15 mouse cellular contexts compared by ENCODE assay signal in genomic region chr9:71166019-71166705, GRCm38 (mm10). TPM values are rescaled to one million over a fixed set of nuclear protein-coding genes. Genes with fewer than 3 reads are reported as not detected.
DNase-seq lines count a peak whose midpoint lies in the region; ATAC-seq and TF ChIP-seq lines count a peak whose summit lies in the region.
"Had no signal": no experiment of that assay in that cellular context is flagged by ENCODE, and none has a peak within 500 bp of the region (broad histone marks: within the 10 kb centered on the region; RNA-seq: fewer than 3 reads in every experiment).

No protein-coding gene starts in this region.

- TF ChIP-seq CTCF in MEL (IDR thresholded peaks at IDR 0.05 in 2 of 3, conservative IDR thresholded peaks at IDR 0.05 in 1 of 3; ENCODE audit: control insufficient read depth in 1 of 3, insufficient read depth in 1 of 3, low read depth in 2 of 3, low read length in 3 of 3, poor library complexity in 1 of 3, severe bottlenecking in 1 of 3) = no peak
- TF ChIP-seq CTCF in liver, postnatal 0 days (IDR thresholded peaks at IDR 0.05; ENCODE audit: low read depth) = no peak

- no peak overlapping the region for H3K9ac ChIP-seq in heart, embryonic 11.5 days (ENCODE audit: low read depth, low read length)
- peak overlapping the region; percentile 44 for H3K9ac ChIP-seq in MEL (ENCODE audit: control insufficient read depth, low read depth, low read length, poor library complexity, severe bottlenecking)
- H3K9ac ChIP-seq in intestine, embryonic 15.5 days = no peak overlapping the region
- H3K9ac ChIP-seq in liver, postnatal 0 days (replicated peaks) = peak overlapping the region; percentile 54
- no peak overlapping the region for H3K9ac ChIP-seq in hindbrain, embryonic 12.5 days
- H3K9ac ChIP-seq: heart, embryonic 15.5 days; hindbrain, embryonic 13.5 days had no signal

- peaks cover 15% of the 10 kb centered on the region for H3K79me2 ChIP-seq in MEL (ENCODE audit: control insufficient read depth, insufficient read depth, low read length, poor library complexity)

- H3K27ac ChIP-seq in heart, embryonic 11.5 days (ENCODE audit: low read depth, low read length) = no peak overlapping the region
- H3K27ac ChIP-seq in MEL (ENCODE audit: control insufficient read depth, low read depth, low read length) = peak overlapping the region; percentile 95
- no peak overlapping the region for H3K27ac ChIP-seq in intestine, embryonic 15.5 days
- peak overlapping the region; percentile 95 for H3K27ac ChIP-seq in liver, postnatal 0 days (ENCODE audit: low read depth)
- H3K27ac ChIP-seq in hindbrain, embryonic 12.5 days = no peak overlapping the region
- H3K27ac ChIP-seq: heart, embryonic 15.5 days; hindbrain, embryonic 13.5 days had no signal

- peak in 1 of 2 experiments; percentile 51; a peak in 1 of 4 replicates for TF ChIP-seq POLR2A in MEL (IDR thresholded peaks at IDR 0.05; ENCODE audit: control insufficient read depth in 1 of 2, insufficient read depth in 1 of 2, low read depth in 1 of 2, low read length in 2 of 2, poor library complexity in 1 of 2)

- H3K4me2 ChIP-seq in heart, embryonic 11.5 days = no peak overlapping the region
- H3K4me2 ChIP-seq in intestine, embryonic 15.5 days (replicated peaks) = no peak overlapping the region
- peak overlapping the region; percentile 71 for H3K4me2 ChIP-seq in liver, postnatal 0 days (ENCODE audit: low read depth, low read length)
- H3K4me2 ChIP-seq in hindbrain, embryonic 12.5 days (replicated peaks) = no peak overlapping the region
- H3K4me2 ChIP-seq: heart, embryonic 15.5 days; hindbrain, embryonic 13.5 days had no signal

- no peak for TF ChIP-seq RAD21 in MEL (IDR thresholded peaks at IDR 0.05; ENCODE audit: low read depth, low read length)

- WGBS in heart, embryonic 11.5 days (ENCODE audit: insufficient replicate concordance) = 80% methylated on average over 5 of the region's 5 CpGs
- 89% methylated on average over 5 of the region's 5 CpGs for WGBS in intestine, embryonic 15.5 days
- 52% methylated on average over 5 of the region's 5 CpGs for WGBS in liver, postnatal 0 days (ENCODE audit: insufficient replicate concordance)
- WGBS in hindbrain, embryonic 12.5 days = 91% methylated on average over 5 of the region's 5 CpGs

- H3K9me3 ChIP-seq in heart, embryonic 11.5 days (replicated peaks; ENCODE audit: control insufficient read depth, low read length) = no peaks in the 10 kb centered on the region
- H3K9me3 ChIP-seq in MEL (replicated peaks; ENCODE audit: insufficient read depth, low read length) = no peaks in the 10 kb centered on the region
- H3K9me3 ChIP-seq in intestine, embryonic 15.5 days = no peaks in the 10 kb centered on the region
- no peaks in the 10 kb centered on the region for H3K9me3 ChIP-seq in liver, postnatal 0 days (ENCODE audit: low read length)
- H3K9me3 ChIP-seq in hindbrain, embryonic 12.5 days (replicated peaks) = no peaks in the 10 kb centered on the region
- H3K9me3 ChIP-seq: heart, embryonic 15.5 days; hindbrain, embryonic 13.5 days had no signal

- no peaks in the 10 kb centered on the region for H3K4me1 ChIP-seq in heart, embryonic 11.5 days (ENCODE audit: control insufficient read depth, insufficient read depth, low read length)
- H3K4me1 ChIP-seq in MEL (ENCODE audit: control insufficient read depth in 1 of 2, insufficient read depth in 2 of 2, low read length in 2 of 2) = peaks cover 19 to 36% of the 10 kb centered on the region in 2 experiments
- peaks cover 13% of the 10 kb centered on the region; the same call in 1 of the 2 replicates for H3K4me1 ChIP-seq in intestine, embryonic 15.5 days (replicated peaks)
- H3K4me1 ChIP-seq in liver, postnatal 0 days (ENCODE audit: insufficient read depth) = peaks cover 66% of the 10 kb centered on the region
- no peaks in the 10 kb centered on the region for H3K4me1 ChIP-seq in hindbrain, embryonic 12.5 days

- intact Hi-C loops in heart, postnatal 10 days (cut with DNase I) = no loop called here
- intact Hi-C loops in left cerebral cortex, postnatal 10 days (cut with DNase I) = no loop called here

- TF ChIP-seq EP300 in MEL (IDR thresholded peaks at IDR 0.05; ENCODE audit: low read depth in 1 of 2, low read length in 2 of 2) = peak; percentile 98 to 99
- peak; percentile 100 for TF ChIP-seq EP300 in liver, postnatal 0 days (IDR thresholded peaks at IDR 0.05; ENCODE audit: low read depth)

- H3K36me3 ChIP-seq in heart, embryonic 11.5 days (ENCODE audit: control insufficient read depth, insufficient read depth, low read length) = no peaks in the 10 kb centered on the region
- H3K36me3 ChIP-seq in MEL (ENCODE audit: control insufficient read depth in 1 of 2, insufficient read depth in 2 of 2, low read length in 2 of 2) = peaks cover 0 to 37% of the 10 kb centered on the region in 2 experiments; a peak in 2 of 4 replicates
- no peaks in the 10 kb centered on the region for H3K36me3 ChIP-seq in intestine, embryonic 15.5 days
- no peaks in the 10 kb centered on the region for H3K36me3 ChIP-seq in liver, postnatal 0 days (replicated peaks; ENCODE audit: insufficient read depth, low read length)
- no peaks in the 10 kb centered on the region for H3K36me3 ChIP-seq in hindbrain, embryonic 12.5 days
- H3K36me3 ChIP-seq: heart, embryonic 15.5 days; hindbrain, embryonic 13.5 days had no signal

- peak; percentile 52; the same call in 1 of the 2 replicates for ATAC-seq in heart, embryonic 11.5 days (replicated peaks; ENCODE audit: insufficient number of reproducible peaks, low FRiP score, low TSS enrichment)
- ATAC-seq in intestine, embryonic 15.5 days = peak; percentile 26; the same call in 1 of the 2 replicates
- peak; percentile 91 for ATAC-seq in liver, postnatal 0 days
- ATAC-seq in frontal cortex, adult (ENCODE audit: low TSS enrichment) = no peak
- no peak for ATAC-seq in hindbrain, embryonic 12.5 days (ENCODE audit: low FRiP score)

- no peaks in the 10 kb centered on the region for H3K27me3 ChIP-seq in heart, embryonic 11.5 days (ENCODE audit: control insufficient read depth, insufficient read depth, low read length)
- H3K27me3 ChIP-seq in MEL (ENCODE audit: control insufficient read depth in 1 of 2, insufficient read depth in 2 of 2, low read length in 2 of 2) = no peaks in the 10 kb centered on the region
- no peaks in the 10 kb centered on the region for H3K27me3 ChIP-seq in intestine, embryonic 15.5 days (replicated peaks)
- no peaks in the 10 kb centered on the region for H3K27me3 ChIP-seq in liver, postnatal 0 days (ENCODE audit: insufficient read depth, low read length)
- H3K27me3 ChIP-seq in hindbrain, embryonic 12.5 days = no peaks in the 10 kb centered on the region
- H3K27me3 ChIP-seq: heart, embryonic 15.5 days; hindbrain, embryonic 13.5 days had no signal

- DNase-seq in heart, postnatal 10 days = no peak
- peak; percentile 94 for DNase-seq in MEL (ENCODE audit: low read depth, low spot score)
- DNase-seq in liver, postnatal 0 days = peak; percentile 71
- no peak for DNase-seq in left cerebral cortex, postnatal 10 days (ENCODE audit: extremely low spot score in 1 of 2, low spot score in 2 of 2)
- DNase-seq: adrenal gland, postnatal 25 days; cerebellum, adult 11-12 months; gastrocnemius, postnatal 25 days; kidney, adult 8-10 months had no signal

- no peak overlapping the region for H3K4me3 ChIP-seq in heart, embryonic 11.5 days (ENCODE audit: low read depth, low read length)
- H3K4me3 ChIP-seq in MEL (ENCODE audit: control insufficient read depth in 1 of 2, insufficient read depth in 1 of 2, low read depth in 2 of 2, low read length in 2 of 2) = peak overlapping the region in 1 of 2 experiments; percentile 19; a peak in 1 of 4 replicates
- H3K4me3 ChIP-seq in intestine, embryonic 15.5 days (replicated peaks) = no peak overlapping the region
- H3K4me3 ChIP-seq in liver, postnatal 0 days (ENCODE audit: low read depth, low read length) = no peak overlapping the region
- H3K4me3 ChIP-seq in hindbrain, embryonic 12.5 days = no peak overlapping the region
- H3K4me3 ChIP-seq: heart, embryonic 15.5 days; hindbrain, embryonic 13.5 days had no signal

TF ChIP-seq in MEL, 35 proteins besides CTCF, POLR2A, EP300 and RAD21 (continues in another document):
- peak; percentile 37; the same call in 1 of the 2 replicates for TF ChIP-seq MXI1 (IDR thresholded peaks at IDR 0.05; ENCODE audit: low read depth, low read length)
- TF ChIP-seq SMC3 (IDR thresholded peaks at IDR 0.05; ENCODE audit: low read depth, low read length) = no peak
- TF ChIP-seq NRF1 (IDR thresholded peaks at IDR 0.05; ENCODE audit: insufficient read depth, low read depth, low read length, poor library complexity, severe bottlenecking) = no peak
- TF ChIP-seq BHLHE40 (IDR thresholded peaks at IDR 0.05; ENCODE audit: borderline replicate concordance, low read depth, low read length) = peak; percentile 54; the same call in 1 of the 2 replicates
- TF ChIP-seq ZKSCAN1 (IDR thresholded peaks at IDR 0.05; ENCODE audit: low read depth, low read length) = no peak
- TF ChIP-seq NELFE (IDR thresholded peaks at IDR 0.05; ENCODE audit: low read depth, low read length) = no peak
- TF ChIP-seq ELF1 (IDR thresholded peaks at IDR 0.05; ENCODE audit: low read depth, low read length) = peak; percentile 55; the same call in 1 of the 2 replicates
- TF ChIP-seq GABPA (IDR thresholded peaks at IDR 0.05; ENCODE audit: low read depth, low read length) = no peak

RNA-seq across cellular contexts. Expression of gene Aqp9, which starts 2.3 kb away (rescaled TPM):
- polyA plus RNA-seq in heart, embryonic 11.5 days (2014; fragmentation: Nextera tagmentation; extraction: Ambion mirVana) = 0.10 and 0.36 TPM in 2 replicates
- under 1 TPM; 0.12 to 0.29 TPM for total RNA-seq in heart, postnatal 10 days (2021)
- total RNA-seq in MEL (2012; rRNA removed) = 64.8 and 74.3 TPM in 2 replicates
- polyA plus RNA-seq in MEL (2012; ENCODE audit: insufficient read depth in 1 of 2, insufficient read length in 2 of 2, low read depth in 1 of 2, low replicate concordance in 2 of 2, missing spikeins in 1 of 2) = 10 to 100 TPM in 1 of 2 experiments, not detected in 1; 76.1 TPM
- polyA plus RNA-seq in intestine, embryonic 15.5 days (2015; fragmentation: Nextera tagmentation; extraction: Ambion mirVana) = 0.74 and 1.0 TPM in 2 replicates
- 70.9 and 75.4 TPM in 2 replicates for polyA plus RNA-seq in liver, postnatal 0 days (2015; fragmentation: Nextera tagmentation; extraction: Ambion mirVana)
- polyA plus RNA-seq in hindbrain, embryonic 12.5 days (2016; fragmentation: Nextera tagmentation; extraction: Ambion mirVana) = not detected in 2 replicates
- total RNA-seq in left cerebral cortex, postnatal 10 days (2021) = 1 to 10 TPM; 1.9 to 2.4 TPM

RNA-seq across cellular contexts. Expression of gene Aldh1a2, which starts 49.4 kb away (rescaled TPM):
- polyA plus RNA-seq in heart, embryonic 11.5 days (2014; fragmentation: Nextera tagmentation; extraction: Ambion mirVana) = 48.8 and 53.2 TPM in 2 replicates
- total RNA-seq in heart, postnatal 10 days (2021) = 10 to 100 TPM; 35.9 to 46.6 TPM
- total RNA-seq in MEL (2012; rRNA removed) = not detected in 2 replicates
- not detected for polyA plus RNA-seq in MEL (2012; ENCODE audit: insufficient read depth in 1 of 2, insufficient read length in 2 of 2, low read depth in 1 of 2, low replicate concordance in 2 of 2, missing spikeins in 1 of 2)
- polyA plus RNA-seq in intestine, embryonic 15.5 days (2015; fragmentation: Nextera tagmentation; extraction: Ambion mirVana) = 73.9 and 75.6 TPM in 2 replicates
- 0.51 and 0.63 TPM in 2 replicates for polyA plus RNA-seq in liver, postnatal 0 days (2015; fragmentation: Nextera tagmentation; extraction: Ambion mirVana)
- polyA plus RNA-seq in hindbrain, embryonic 12.5 days (2016; fragmentation: Nextera tagmentation; extraction: Ambion mirVana) = 9.3 and 14.8 TPM in 2 replicates
- total RNA-seq in left cerebral cortex, postnatal 10 days (2021) = 1 to 10 TPM; 6.1 to 8.8 TPM
- total RNA-seq: neutrophil, adult 5-6 weeks had no signal

Comparison
In these comparisons a context has a peak if more than half of its experiments do, and no peak if none do; other contexts are left out.
1. ATAC-seq: peak in heart, embryonic 11.5 days (single experiment), intestine, embryonic 15.5 days (single experiment) and liver, postnatal 0 days (single experiment); none in frontal cortex, adult (single experiment) and hindbrain, embryonic 12.5 days (single experiment).
2. H3K27ac ChIP-seq: peak in MEL (single experiment) and liver, postnatal 0 days (single experiment); none in heart, embryonic 11.5 days (single experiment), intestine, embryonic 15.5 days (single experiment) and hindbrain, embryonic 12.5 days (single experiment).
3. H3K9ac ChIP-seq: peak in MEL (single experiment) and liver, postnatal 0 days (single experiment); none in heart, embryonic 11.5 days (single experiment), intestine, embryonic 15.5 days (single experiment) and hindbrain, embryonic 12.5 days (single experiment).
4. DNase-seq: peak in MEL (single experiment) and liver, postnatal 0 days (single experiment); none in heart, postnatal 10 days (0 of 2) and left cerebral cortex, postnatal 10 days (0 of 2).
5. RNA of gene Aqp9, which starts 2.3 kb away (polyA plus RNA-seq): 76.1 TPM in MEL and 70.9 to 75.4 TPM in liver, postnatal 0 days; 0.74 to 1.0 TPM in intestine, embryonic 15.5 days, 0.10 to 0.36 TPM in heart, embryonic 11.5 days and not detected in hindbrain, embryonic 12.5 days; every median in the first group is over 10 times any median in the second.